Mouse (Mus musculus) kidney, adult 2 months (tissue): ENCODE results near the gene Spaca4. TPM values are rescaled to one million over a fixed set of nuclear protein-coding genes. Genes with fewer than 3 reads are reported as not detected.
A peak's percentile ranks its signal among the peaks of the same experiment; 100 is the strongest.

ENCODE experiments used
- DNase-seq: peaks from one replicate; pipeline ENCODE4 v3.0.0; 2021
- H3K27ac ChIP-seq: fragments of 200-500 bp; 2 replicates; pipeline ENCODE4 v1.5.1; 2012; ENCODE audit warnings: low read depth, low read length, control low read depth, inconsistent platforms; ENCODE audit not compliant: insufficient read depth
- H3K27me3 ChIP-seq: fragments of 200-500 bp; replicated peaks from 2 replicates; pipeline ENCODE4 v1.6.1; 2012; ENCODE audit warnings: mild to moderate bottlenecking, moderate library complexity, low read length, inconsistent platforms; ENCODE audit not compliant: control insufficient read depth, insufficient read depth
- H3K36me3 ChIP-seq: fragments of 200-500 bp; 2 replicates; pipeline ENCODE4 v1.6.1; 2012; ENCODE audit warnings: mild to moderate bottlenecking, moderate library complexity, low read length, inconsistent platforms; ENCODE audit not compliant: control insufficient read depth, insufficient read depth
- H3K4me1 ChIP-seq: fragments of 200-500 bp; 2 replicates; pipeline ENCODE4 v1.6.1; 2011; ENCODE audit warnings: low read length; ENCODE audit not compliant: control insufficient read depth, insufficient read depth
- H3K4me3 ChIP-seq: fragments of 200-500 bp; 2 replicates; pipeline ENCODE4 v1.5.1; 2011; ENCODE audit warnings: mild to moderate bottlenecking, low read depth, low read length, control low read depth; ENCODE audit not compliant: insufficient read depth
- CTCF ChIP-seq: fragments of 200-500 bp; conservative IDR thresholded peaks from 2 replicates; pipeline ENCODE4 v1.5.1; 2011; ENCODE audit warnings: low read depth, mild to moderate bottlenecking, control low read depth, low read length, moderate library complexity, mixed read lengths; ENCODE audit not compliant: insufficient read depth, insufficient read length
- POLR2A ChIP-seq: fragments of 200-500 bp; IDR thresholded peaks from one replicate; pipeline ENCODE4 v1.6.1; 2011; ENCODE audit warnings: low read depth, low read length, control low read depth
- WGBS: fragments of 180-500 bp; shearing (Covaris S2); methylation state at CpG from one replicate; pipeline ENCODE4 v1.1.7; 2018; 5-methylcytosine and 5-hydroxymethylcytosine counted together
- polyA plus RNA-seq: library from polyadenylated mRNA; depleted of rRNA; stranded (reverse); fragments of >200 nt; gene quantifications from 2 replicates; pipeline ENCODE4 v1.2.3, GENCODE M21; 2012

Gene Spaca4
- polyA plus RNA-seq, 1 experiment = 0.28 TPM

- Histone ChIP-seq H3K36me3 (no peaks in the 10 kb centered on the region), H3K4me1 (no peaks in the 10 kb centered on the region), H3K27ac (no peak overlapping the region), H3K27me3 (no peaks in the 10 kb centered on the region), H3K4me3 (no peak overlapping the region)
- 79% methylated on average over 5 of the region's 5 CpGs for WGBS
- DNase-seq = no peak
- TF ChIP-seq CTCF (no peak), POLR2A (no peak)
These were observed 34.5 kb upstream of the Spaca4 start for GRCm38 (mm10) chr7:45760151-45760550.

- Histone ChIP-seq H3K27me3 (no peaks in the 10 kb centered on the region), H3K36me3 (no peaks in the 10 kb centered on the region), H3K4me3 (peak overlapping the region; percentile 24; the same call in 1 of the 2 replicates), H3K4me1 (no peaks in the 10 kb centered on the region), H3K27ac (peak overlapping the region; percentile 25; the same call in 1 of the 2 replicates)
- no peak; the same call in 1 of the 2 replicates for TF ChIP-seq CTCF
- TF ChIP-seq POLR2A = no peak
- WGBS = 9% methylated on average over 26 of the region's 27 CpGs
- peak; percentile 87 for DNase-seq
These were observed 33.8 kb upstream of the Spaca4 start for GRCm38 (mm10) chr7:45759400-45759799.

GRCm38 (mm10) chr7:45755703-45756102 lies 30.1 kb upstream of the Spaca4 start:
- H3K36me3 ChIP-seq = no peaks in the 10 kb centered on the region
- H3K4me3 ChIP-seq = no peak overlapping the region
- H3K27ac ChIP-seq = no peak overlapping the region
- 77% methylated on average over 6 of the region's 6 CpGs for WGBS
- H3K27me3 ChIP-seq = no peaks in the 10 kb centered on the region
- TF ChIP-seq POLR2A (no peak), CTCF (no peak)
- no peaks in the 10 kb centered on the region; the same call in 1 of the 2 replicates for H3K4me1 ChIP-seq
- no peak for DNase-seq

- Histone ChIP-seq H3K4me3 (no peak overlapping the region), H3K27ac (no peak overlapping the region), H3K27me3 (no peaks in the 10 kb centered on the region), H3K36me3 (no peaks in the 10 kb centered on the region), H3K4me1 (peaks cover 3% of the 10 kb centered on the region; the same call in 1 of the 2 replicates)
- WGBS = 33% methylated on average over 9 of the region's 9 CpGs
- peak; percentile 52 for DNase-seq
- TF ChIP-seq CTCF (no peak), POLR2A (no peak)
These were observed 24.5 kb upstream of the Spaca4 start for GRCm38 (mm10) chr7:45750162-45750561.

- WGBS = 39% methylated on average over 10 of the region's 10 CpGs
- no peak overlapping the region for H3K4me3 ChIP-seq
These were observed 23.8 kb upstream of the Spaca4 start for GRCm38 (mm10) chr7:45749401-45749800.

GRCm38 (mm10) chr7:45748110-45748509 lies 22.5 kb upstream of the Spaca4 start:
- peaks cover 3% of the 10 kb centered on the region; the same call in 1 of the 2 replicates for H3K4me1 ChIP-seq
- no peaks in the 10 kb centered on the region for H3K27me3 ChIP-seq
- H3K36me3 ChIP-seq = no peaks in the 10 kb centered on the region
- peak overlapping the region; percentile 33 for H3K27ac ChIP-seq
- H3K4me3 ChIP-seq = no peak overlapping the region
- peak; percentile 53 for DNase-seq
- TF ChIP-seq CTCF = no peak
- TF ChIP-seq POLR2A = no peak
- 57% methylated on average over 7 of the region's 7 CpGs for WGBS

More at GRCm38 (mm10) chr7:45749401-45749800, 23.8 kb upstream of the Spaca4 start:
- H3K27me3 ChIP-seq = no peaks in the 10 kb centered on the region
- no peak for DNase-seq
- peaks cover 3% of the 10 kb centered on the region; the same call in 1 of the 2 replicates for H3K4me1 ChIP-seq
- H3K27ac ChIP-seq = no peak overlapping the region
- no peaks in the 10 kb centered on the region for H3K36me3 ChIP-seq
- TF ChIP-seq POLR2A = no peak
- no peak for TF ChIP-seq CTCF

GRCm38 (mm10) chr7:45747450-45747849 lies 21.8 kb upstream of the Spaca4 start:
- peak overlapping the region; percentile 33; the same call in 1 of the 2 replicates for H3K27ac ChIP-seq
- no peak for DNase-seq
- 77% methylated on average over 5 of the region's 5 CpGs for WGBS
- H3K36me3 ChIP-seq = no peaks in the 10 kb centered on the region
- no peak overlapping the region for H3K4me3 ChIP-seq
- H3K4me1 ChIP-seq = peaks cover 3% of the 10 kb centered on the region; the same call in 1 of the 2 replicates
- TF ChIP-seq CTCF (no peak), POLR2A (no peak)
- no peaks in the 10 kb centered on the region for H3K27me3 ChIP-seq
